Mouse (Mus musculus) common myeloid progenitor, adult 5-6 weeks (primary cell): ENCODE measurements around the gene Cfap43. TPM values are rescaled to one million over a fixed set of nuclear protein-coding genes. Genes with fewer than 3 reads are reported as not detected.

Experiments
- ATAC-seq: replicated peaks from 2 replicates; pipeline ENCODE4 v1.8.0; 2016; ENCODE audit warnings: low read depth, mild to moderate bottlenecking, moderate TSS enrichment, inconsistent platforms; ENCODE audit not compliant: poor library complexity, severe bottlenecking
- total RNA-seq: library from RNA; stranded (forward); fragments of 200-1000, 187-1606 nt; gene quantifications from 2 replicates; pipeline ENCODE4 v1.2.3, GENCODE M21; 2017

The Cfap43 gene
- total RNA-seq, 1 experiment from 2014 or later = not detected

- ATAC-seq = peak; percentile 87
Observed at GRCm38 (mm10) chr19:47731071-47731881, 187.8 kb downstream of the Cfap43 start, which contains the start of gene Sfr1. TSS of gene Sfr1 (plus strand) at chr19:47731682.

GRCm38 (mm10) chr19:47730691-47731070, 188.4 kb downstream of the Cfap43 start:
- peak; percentile 52 for ATAC-seq

- no peak for ATAC-seq
Observed at GRCm38 (mm10) chr19:47725643-47726140, 193.4 kb downstream of the Cfap43 start.

GRCm38 (mm10) chr19:47724903-47725302, 194.2 kb downstream of the Cfap43 start:
- no peak for ATAC-seq

- no peak for ATAC-seq
Observed at GRCm38 (mm10) chr19:47722471-47722870, 196.6 kb downstream of the Cfap43 start.

- ATAC-seq = no peak
Observed at GRCm38 (mm10) chr19:47719147-47719546, 199.9 kb downstream of the Cfap43 start.

- ATAC-seq = no peak
Observed at GRCm38 (mm10) chr19:47716144-47716543, 202.9 kb downstream of the Cfap43 start.

GRCm38 (mm10) chr19:47713457-47713856, 205.6 kb downstream of the Cfap43 start:
- no peak for ATAC-seq

- ATAC-seq = no peak
Observed at GRCm38 (mm10) chr19:47710376-47710775, 208.7 kb downstream of the Cfap43 start.

GRCm38 (mm10) chr19:47705772-47706309, 213.2 kb downstream of the Cfap43 start:
- no peak for ATAC-seq

- no peak for ATAC-seq
Observed at GRCm38 (mm10) chr19:47705080-47705771, 213.9 kb downstream of the Cfap43 start.

- no peak for ATAC-seq
Observed at GRCm38 (mm10) chr19:47700509-47700908, 218.6 kb downstream of the Cfap43 start.

GRCm38 (mm10) chr19:47699743-47700142, 219.3 kb downstream of the Cfap43 start:
- no peak for ATAC-seq

- ATAC-seq = no peak
Observed at GRCm38 (mm10) chr19:47698266-47698665, 220.8 kb downstream of the Cfap43 start.

- ATAC-seq = peak; percentile 63
Observed at GRCm38 (mm10) chr19:47697067-47697466, 222.0 kb downstream of the Cfap43 start.

- ATAC-seq = no peak
Observed at GRCm38 (mm10) chr19:47696411-47696810, 222.7 kb downstream of the Cfap43 start.

- ATAC-seq = peak; percentile 66
Observed at GRCm38 (mm10) chr19:47695725-47696124, 223.4 kb downstream of the Cfap43 start.

- ATAC-seq = no peak
Observed at GRCm38 (mm10) chr19:47691994-47692393, 227.1 kb downstream of the Cfap43 start, which contains the start of gene Col17a1. TSS of gene Col17a1 (minus strand) at chr19:47692094.

- peak; percentile 55 for ATAC-seq
Observed at GRCm38 (mm10) chr19:47689592-47689991, 229.5 kb downstream of the Cfap43 start.
